Mouse (Mus musculus): ENCODE results near the gene Rtn4rl2. TPM values are rescaled to one million over a fixed set of nuclear protein-coding genes. Genes with fewer than 3 reads are reported as not detected.

Rtn4rl2 gene
- polyA plus RNA-seq, 1 experiment: 18.3 TPM

DNA sequence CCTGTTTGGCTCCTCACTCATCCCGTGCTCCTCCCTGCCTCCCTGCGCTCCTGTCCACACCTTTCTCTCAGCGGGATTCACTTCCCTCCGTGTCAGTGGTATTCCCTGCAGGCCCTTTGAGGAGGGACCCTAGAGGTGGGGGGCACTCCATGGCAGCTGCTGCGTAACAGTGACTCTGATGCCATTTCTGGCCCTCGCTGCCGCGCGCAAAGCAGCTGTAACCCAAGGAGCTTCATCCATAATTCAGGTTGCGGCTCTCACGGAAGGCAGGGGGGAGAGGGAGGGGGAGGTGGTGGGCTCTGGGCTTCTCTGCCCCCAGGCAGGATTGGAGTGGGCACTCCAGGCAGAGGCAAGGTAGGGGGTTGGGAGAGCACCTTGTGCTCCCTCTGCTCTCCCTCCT, 3.0 kb downstream of the Rtn4rl2 start:
- no peak for DNase-seq (ENCODE audit: low read depth)
- no peak for TF ChIP-seq POLR2A (IDR thresholded peaks at IDR 0.05; ENCODE audit: borderline replicate concordance, extremely low read depth, insufficient read depth, insufficient read length, poor library complexity, severe bottlenecking)
- TF ChIP-seq CTCF (IDR thresholded peaks at IDR 0.05; ENCODE audit: borderline replicate concordance, extremely low read depth, insufficient read depth, insufficient read length): no peak

DNA sequence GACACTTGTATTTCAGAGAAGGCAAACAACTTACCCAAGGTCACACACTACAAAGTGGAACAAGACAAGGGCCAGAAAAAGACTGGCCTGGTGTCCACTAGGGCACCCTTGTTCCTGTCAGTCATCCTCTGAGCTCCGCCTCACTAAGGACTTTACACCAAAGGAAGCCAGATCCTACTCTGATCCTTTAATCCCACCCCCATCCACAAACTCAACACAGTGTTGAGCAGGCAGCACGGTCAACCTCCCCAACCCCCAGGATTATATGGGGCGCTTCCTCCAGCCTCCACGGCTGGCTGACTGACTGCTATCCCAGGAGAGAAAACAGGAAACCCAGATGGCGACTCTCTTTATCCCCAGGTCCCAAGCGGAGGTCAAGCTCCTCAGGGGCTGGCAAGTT, 3.4 kb downstream of the Rtn4rl2 start:
- no peak for TF ChIP-seq POLR2A (IDR thresholded peaks at IDR 0.05; ENCODE audit: borderline replicate concordance, extremely low read depth, insufficient read depth, insufficient read length, poor library complexity, severe bottlenecking)
- no peak for TF ChIP-seq CTCF (IDR thresholded peaks at IDR 0.05; ENCODE audit: borderline replicate concordance, extremely low read depth, insufficient read depth, insufficient read length)
- DNase-seq (ENCODE audit: low read depth): no peak

DNA sequence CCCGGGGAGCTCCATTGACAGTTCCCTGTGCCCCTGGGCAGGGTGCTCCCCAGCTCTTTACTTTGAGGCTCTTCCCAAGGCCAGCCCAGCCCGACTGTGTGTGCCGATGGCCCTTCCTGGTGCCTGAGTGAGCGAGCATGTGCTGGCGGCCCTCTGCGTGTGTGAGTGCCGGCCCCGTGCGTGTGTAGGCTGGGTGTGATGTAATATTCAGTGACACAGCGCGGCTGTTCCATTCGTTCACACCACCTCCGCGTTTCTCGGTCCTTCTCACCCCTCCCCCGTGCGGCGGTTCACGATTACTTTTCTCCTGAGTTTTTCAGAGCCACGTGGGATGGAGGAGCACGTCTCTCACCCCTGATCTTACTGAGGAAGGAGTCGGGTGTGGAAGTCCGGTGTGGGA, 3.9 kb downstream of the Rtn4rl2 start:
- no peak for TF ChIP-seq POLR2A (IDR thresholded peaks at IDR 0.05; ENCODE audit: borderline replicate concordance, extremely low read depth, insufficient read depth, insufficient read length, poor library complexity, severe bottlenecking)
- no peak for TF ChIP-seq CTCF (IDR thresholded peaks at IDR 0.05; ENCODE audit: borderline replicate concordance, extremely low read depth, insufficient read depth, insufficient read length)
- DNase-seq (ENCODE audit: low read depth): no peak

DNA sequence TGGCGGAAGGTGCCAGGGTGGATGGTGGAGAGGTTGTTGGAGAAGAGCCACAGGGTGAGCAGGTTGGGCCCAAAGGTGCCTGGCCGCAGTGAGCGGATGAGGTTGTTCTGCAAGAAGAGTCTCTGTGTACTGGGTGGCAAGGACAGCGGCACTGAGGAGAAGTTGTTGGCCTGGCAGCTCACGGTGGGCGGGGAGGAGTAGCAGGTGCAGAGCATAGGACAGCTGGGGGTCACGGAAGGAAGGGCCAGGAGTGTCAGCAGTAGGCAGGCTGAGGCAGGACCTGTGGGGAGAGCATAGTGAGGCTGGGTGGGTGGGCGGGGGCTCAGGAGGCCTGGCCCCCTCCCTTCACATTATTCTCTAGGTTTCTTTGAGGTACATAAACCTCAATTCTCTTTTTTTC, 5.9 kb downstream of the Rtn4rl2 start:
- DNase-seq (ENCODE audit: low read depth): no peak
- TF ChIP-seq CTCF (IDR thresholded peaks at IDR 0.05; ENCODE audit: borderline replicate concordance, extremely low read depth, insufficient read depth, insufficient read length) (no peak), POLR2A (IDR thresholded peaks at IDR 0.05; ENCODE audit: borderline replicate concordance, extremely low read depth, insufficient read depth, insufficient read length, poor library complexity, severe bottlenecking) (no peak)

- no peak for DNase-seq (ENCODE audit: low read depth)
- TF ChIP-seq CTCF (IDR thresholded peaks at IDR 0.05; ENCODE audit: borderline replicate concordance, extremely low read depth, insufficient read depth, insufficient read length) (no peak), POLR2A (IDR thresholded peaks at IDR 0.05; ENCODE audit: borderline replicate concordance, extremely low read depth, insufficient read depth, insufficient read length, poor library complexity, severe bottlenecking) (no peak)
Measured at GRCm38 (mm10) chr2:84875842-84876241, 10.7 kb downstream of the Rtn4rl2 start.

GRCm38 (mm10) chr2:84872105-84872716, 14.3 kb downstream of the Rtn4rl2 start:
- no peak for DNase-seq (ENCODE audit: low read depth)
- TF ChIP-seq CTCF (IDR thresholded peaks at IDR 0.05; ENCODE audit: borderline replicate concordance, extremely low read depth, insufficient read depth, insufficient read length) (no peak), POLR2A (IDR thresholded peaks at IDR 0.05; ENCODE audit: borderline replicate concordance, extremely low read depth, insufficient read depth, insufficient read length, poor library complexity, severe bottlenecking) (no peak)

GRCm38 (mm10) chr2:84870623-84871160, 15.8 kb downstream of the Rtn4rl2 start:
- no peak for DNase-seq (ENCODE audit: low read depth)
- no peak for TF ChIP-seq POLR2A (IDR thresholded peaks at IDR 0.05; ENCODE audit: borderline replicate concordance, extremely low read depth, insufficient read depth, insufficient read length, poor library complexity, severe bottlenecking)
- peak; percentile 27; the same call in 1 of the 2 replicates for TF ChIP-seq CTCF (IDR thresholded peaks at IDR 0.05; ENCODE audit: borderline replicate concordance, extremely low read depth, insufficient read depth, insufficient read length)

GRCm38 (mm10) chr2:84868977-84869376, 17.5 kb downstream of the Rtn4rl2 start:
- DNase-seq (ENCODE audit: low read depth): peak; percentile 81
- TF ChIP-seq POLR2A (IDR thresholded peaks at IDR 0.05; ENCODE audit: borderline replicate concordance, extremely low read depth, insufficient read depth, insufficient read length, poor library complexity, severe bottlenecking) (no peak), CTCF (IDR thresholded peaks at IDR 0.05; ENCODE audit: borderline replicate concordance, extremely low read depth, insufficient read depth, insufficient read length) (no peak)

DNA sequence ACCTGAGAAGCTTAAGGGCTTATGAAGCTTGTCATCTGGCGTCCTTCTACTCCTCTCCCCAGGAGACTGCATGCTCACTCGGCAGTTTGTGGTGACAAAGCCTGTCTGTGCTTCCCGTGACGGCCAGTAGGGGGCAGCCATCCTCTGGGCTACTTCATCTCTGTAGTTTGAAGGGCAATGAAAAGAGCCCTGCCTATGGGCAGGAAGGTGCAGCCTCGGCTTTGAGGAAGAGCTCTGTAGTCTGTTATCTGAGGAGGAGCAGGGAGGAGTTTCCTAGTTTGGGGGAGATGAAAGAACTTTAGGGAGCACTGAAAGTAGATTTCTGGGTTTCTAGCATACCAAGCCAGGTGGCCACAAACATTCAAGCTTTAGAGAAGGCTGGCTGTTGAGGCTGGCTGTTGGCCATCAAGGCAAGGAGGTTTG, 18.0 kb downstream of the Rtn4rl2 start:
- peak; percentile 70 for DNase-seq (ENCODE audit: low read depth)
- TF ChIP-seq POLR2A (IDR thresholded peaks at IDR 0.05; ENCODE audit: borderline replicate concordance, extremely low read depth, insufficient read depth, insufficient read length, poor library complexity, severe bottlenecking) (no peak), CTCF (IDR thresholded peaks at IDR 0.05; ENCODE audit: borderline replicate concordance, extremely low read depth, insufficient read depth, insufficient read length) (peak; percentile 80)

DNA sequence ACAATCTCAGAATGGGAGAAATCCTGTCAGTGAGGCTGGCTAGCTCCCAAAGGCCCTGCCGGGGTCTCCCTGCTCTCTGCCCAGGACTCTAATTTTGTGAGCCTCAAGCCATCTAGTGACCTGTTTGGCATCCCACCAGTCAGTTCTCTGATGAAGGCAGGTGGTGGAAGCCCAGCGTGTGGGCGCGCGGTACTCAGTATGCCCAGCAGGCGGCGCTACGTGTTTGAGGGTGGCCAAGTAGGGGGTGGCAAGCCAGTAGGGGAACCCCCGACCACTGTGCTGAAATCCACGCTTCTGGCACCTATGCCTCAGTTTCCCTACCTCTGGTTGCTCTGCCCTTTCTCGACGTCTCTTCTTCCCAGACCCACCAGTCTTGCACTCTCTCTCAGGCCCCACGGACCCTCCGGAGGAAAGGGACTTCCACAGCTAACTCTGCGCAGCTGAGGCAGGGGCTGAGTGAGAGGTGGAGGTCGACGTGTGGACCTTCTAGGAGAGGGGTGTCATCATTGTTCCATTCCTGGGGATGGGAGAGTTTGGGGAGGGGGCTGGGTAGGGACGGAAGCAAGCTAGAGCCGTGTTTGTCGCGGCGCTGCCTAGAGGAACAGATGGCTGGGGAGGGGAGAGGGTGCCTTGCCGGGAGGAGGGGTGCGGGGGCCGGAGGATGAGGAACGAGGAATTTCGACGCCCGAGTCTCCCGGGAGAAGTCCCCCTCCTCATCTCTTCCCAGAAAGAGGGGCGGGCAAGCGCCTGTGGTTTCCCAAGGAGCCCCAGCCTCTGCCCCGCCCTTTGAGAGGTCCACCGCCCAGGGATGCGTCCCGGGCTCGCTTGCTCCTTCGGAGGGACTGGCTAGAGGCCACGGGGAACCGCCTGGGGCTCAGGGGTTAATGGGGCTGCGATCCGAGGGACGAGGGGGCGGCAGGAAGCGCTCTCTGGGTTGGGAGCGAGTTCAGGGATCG, 20.6 kb downstream of the Rtn4rl2 start:
- DNase-seq (ENCODE audit: low read depth): peak; percentile 85
- TF ChIP-seq CTCF (IDR thresholded peaks at IDR 0.05; ENCODE audit: borderline replicate concordance, extremely low read depth, insufficient read depth, insufficient read length): peak; percentile 77
- no peak for TF ChIP-seq POLR2A (IDR thresholded peaks at IDR 0.05; ENCODE audit: borderline replicate concordance, extremely low read depth, insufficient read depth, insufficient read length, poor library complexity, severe bottlenecking)

DNA sequence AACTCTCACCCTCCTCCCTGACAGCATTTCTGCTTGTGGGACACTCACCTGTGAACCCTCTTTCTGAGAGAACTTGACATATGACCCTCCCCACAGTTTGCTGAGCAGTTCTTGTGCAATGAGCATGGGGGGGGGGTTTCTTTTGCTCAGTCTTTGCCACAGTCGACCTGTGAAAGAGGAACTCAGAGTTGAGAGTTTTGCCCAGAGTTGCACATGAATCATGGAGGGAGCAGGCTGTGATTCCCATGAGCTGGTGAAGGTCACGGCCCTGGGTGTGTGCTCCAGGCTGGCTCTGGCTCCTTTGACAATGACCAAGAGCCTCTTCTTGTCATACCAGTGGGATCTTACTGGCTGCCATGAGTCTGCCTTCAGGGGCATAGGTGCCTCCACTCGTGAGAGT, 24.3 kb downstream of the Rtn4rl2 start:
- no peak for DNase-seq (ENCODE audit: low read depth)
- TF ChIP-seq POLR2A (IDR thresholded peaks at IDR 0.05; ENCODE audit: borderline replicate concordance, extremely low read depth, insufficient read depth, insufficient read length, poor library complexity, severe bottlenecking): no peak
- no peak for TF ChIP-seq CTCF (IDR thresholded peaks at IDR 0.05; ENCODE audit: borderline replicate concordance, extremely low read depth, insufficient read depth, insufficient read length)

All from brain, embryonic 14.5 days (tissue).